Mouse (Mus musculus) heart, embryonic 15.5 days (tissue): ENCODE results near the gene Pbxip1. TPM values are rescaled to one million over a fixed set of nuclear protein-coding genes. Genes with fewer than 3 reads are reported as not detected.

Source experiments
- ATAC-seq: fragments of 200-750 bp; cut with Nextera tagmentation; replicated peaks from 2 replicates; pipeline ENCODE4 v1.8.0; 2017; ENCODE audit warnings: low read depth, moderate TSS enrichment; ENCODE audit not compliant: insufficient number of reproducible peaks, insufficient read depth, low FRiP score
- H3K27ac ChIP-seq: fragments of 300-500 bp; sonication (generic); 2 replicates; pipeline ENCODE4 v1.5.1; 2015; ENCODE audit warnings: mild to moderate bottlenecking, inconsistent platforms
- H3K27me3 ChIP-seq: fragments of 300-500 bp; sonication (generic); 2 replicates; pipeline ENCODE4 v1.6.1; 2015; ENCODE audit warnings: inconsistent platforms
- H3K36me3 ChIP-seq: fragments of 300-500 bp; sonication (generic); 2 replicates; pipeline ENCODE4 v1.6.1; 2015; ENCODE audit warnings: mild to moderate bottlenecking, inconsistent platforms
- H3K4me1 ChIP-seq: fragments of 300-500 bp; sonication (generic); replicated peaks from 2 replicates; pipeline ENCODE4 v1.6.1; 2015; ENCODE audit warnings: inconsistent platforms
- H3K4me2 ChIP-seq: fragments of 300-500 bp; sonication (generic); 2 replicates; pipeline ENCODE4 v1.6.1; 2015; ENCODE audit warnings: inconsistent platforms, mild to moderate bottlenecking, moderate library complexity
- H3K4me3 ChIP-seq: fragments of 300-500 bp; sonication (generic); 2 replicates; pipeline ENCODE4 v1.5.1; 2015; ENCODE audit warnings: mild to moderate bottlenecking, inconsistent platforms
- H3K9ac ChIP-seq: fragments of 300-500 bp; sonication (generic); 2 replicates; pipeline ENCODE4 v1.6.1; 2015; ENCODE audit warnings: mild to moderate bottlenecking, inconsistent platforms
- H3K9me3 ChIP-seq: fragments of 300-500 bp; sonication (generic); replicated peaks from 2 replicates; pipeline ENCODE4 v1.6.1; 2016; ENCODE audit warnings: inconsistent platforms
- WGBS: fragments of 180-500 bp; shearing (Covaris S2); methylation state at CpG from one replicate; pipeline ENCODE4 v1.1.7; 2015; ENCODE audit warnings: mixed read lengths; 5-methylcytosine and 5-hydroxymethylcytosine counted together
- polyA plus RNA-seq: library from polyadenylated mRNA; unstranded; fragments of >200 nt; fragmentation: Nextera tagmentation; extraction: Ambion mirVana; gene quantifications from 2 replicates; pipeline ENCODE4 v1.2.1, GENCODE M21; 2015

The Pbxip1 gene
- polyA plus RNA-seq, 1 experiment from 2014 or later: 64.7 TPM

DNA sequence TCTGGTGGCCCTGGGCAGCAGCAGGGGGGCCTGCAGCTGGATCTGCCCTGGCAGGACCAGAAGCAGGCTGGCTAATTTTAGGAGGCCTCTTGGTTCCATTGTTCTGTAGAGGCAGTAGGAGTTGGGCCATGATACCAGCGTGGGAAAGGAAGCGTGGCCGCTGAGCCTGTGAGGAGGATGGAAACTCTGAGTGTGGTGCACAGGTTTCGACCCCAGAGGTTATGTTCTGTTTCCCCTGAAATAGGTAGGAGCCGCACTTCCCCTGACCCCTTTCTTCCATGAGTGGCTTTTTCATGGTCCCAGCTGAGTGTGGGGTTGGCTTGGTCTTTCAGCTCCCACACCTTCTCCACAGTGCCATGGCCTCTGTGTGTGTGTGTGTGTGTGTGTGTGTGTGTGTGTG lies 55.1 kb downstream of the Pbxip1 start:
- H3K9ac ChIP-seq: no peak overlapping the region
- no peaks in the 10 kb centered on the region for H3K27me3 ChIP-seq
- no peak overlapping the region for H3K4me2 ChIP-seq
- H3K36me3 ChIP-seq: no peaks in the 10 kb centered on the region
- H3K9me3 ChIP-seq: no peaks in the 10 kb centered on the region
- 78% methylated on average over 5 of the region's 5 CpGs for WGBS
- H3K4me1 ChIP-seq: peaks cover 14% of the 10 kb centered on the region
- H3K27ac ChIP-seq: no peak overlapping the region
- 0 out of 2 replicates have a peak, but pooled peaks have one; percentile 31 for ATAC-seq
- H3K4me3 ChIP-seq: no peak overlapping the region

DNA sequence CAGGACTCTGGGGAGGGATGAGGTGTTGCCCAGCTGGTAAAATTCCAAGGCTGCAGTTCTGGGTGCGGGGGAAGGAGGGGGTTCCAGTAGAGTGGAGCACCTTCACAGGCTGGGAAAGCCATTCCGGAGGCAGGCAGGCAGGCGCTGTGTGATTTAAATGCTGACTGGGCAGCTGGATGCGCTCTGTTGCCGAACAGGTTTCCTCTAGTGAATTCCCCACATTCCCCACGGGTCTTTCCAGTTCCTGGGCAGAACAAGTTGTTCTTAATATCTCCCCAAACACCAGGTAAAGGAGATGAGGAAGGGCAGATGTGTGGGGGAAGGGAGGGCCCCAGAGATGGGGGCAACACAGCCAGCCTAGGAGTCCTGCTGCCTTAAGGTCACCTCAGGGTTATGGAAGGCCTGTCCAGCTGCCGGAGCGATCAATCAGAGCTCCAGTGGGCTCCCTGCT lies 56.2 kb downstream of the Pbxip1 start:
- no peak for ATAC-seq
- WGBS: 43% methylated on average over 8 of the region's 8 CpGs

DNA sequence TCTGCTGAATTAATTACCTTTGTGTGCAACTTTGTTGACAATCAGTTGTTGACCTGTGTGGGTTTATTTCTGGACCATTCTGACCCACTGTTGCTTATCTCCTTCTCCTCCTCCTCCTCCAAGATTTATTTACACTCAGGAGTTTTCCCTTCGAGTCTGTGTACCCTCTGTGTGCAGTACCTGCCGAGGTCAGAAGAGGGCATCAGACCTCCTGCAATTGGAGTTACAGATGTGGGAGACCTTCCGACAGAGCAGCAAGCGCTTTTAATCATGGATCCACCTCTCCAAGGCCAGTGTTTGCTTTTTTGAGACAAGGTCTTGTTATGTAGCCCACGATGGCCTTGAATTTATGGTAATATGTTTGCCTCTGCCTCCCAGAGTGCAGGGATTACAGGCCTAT lies 58.1 kb downstream of the Pbxip1 start:
- H3K4me3 ChIP-seq: no peak overlapping the region
- no peaks in the 10 kb centered on the region for H3K9me3 ChIP-seq
- H3K36me3 ChIP-seq: no peaks in the 10 kb centered on the region
- no peak overlapping the region for H3K4me2 ChIP-seq
- H3K27me3 ChIP-seq: no peaks in the 10 kb centered on the region
- H3K4me1 ChIP-seq: no peaks in the 10 kb centered on the region
- H3K9ac ChIP-seq: no peak overlapping the region
- no peak for ATAC-seq
- 86% methylated on average over 5 of the region's 5 CpGs for WGBS
- H3K27ac ChIP-seq: no peak overlapping the region

More for the DNA sequence above, 56.2 kb downstream of the Pbxip1 start:
- H3K27ac ChIP-seq: no peak overlapping the region
- H3K9ac ChIP-seq: no peak overlapping the region
- H3K9me3 ChIP-seq: no peaks in the 10 kb centered on the region
- no peaks in the 10 kb centered on the region for H3K36me3 ChIP-seq
- H3K4me2 ChIP-seq: no peak overlapping the region
- H3K27me3 ChIP-seq: no peaks in the 10 kb centered on the region
- H3K4me1 ChIP-seq: peaks cover 6% of the 10 kb centered on the region
- no peak overlapping the region for H3K4me3 ChIP-seq

DNA sequence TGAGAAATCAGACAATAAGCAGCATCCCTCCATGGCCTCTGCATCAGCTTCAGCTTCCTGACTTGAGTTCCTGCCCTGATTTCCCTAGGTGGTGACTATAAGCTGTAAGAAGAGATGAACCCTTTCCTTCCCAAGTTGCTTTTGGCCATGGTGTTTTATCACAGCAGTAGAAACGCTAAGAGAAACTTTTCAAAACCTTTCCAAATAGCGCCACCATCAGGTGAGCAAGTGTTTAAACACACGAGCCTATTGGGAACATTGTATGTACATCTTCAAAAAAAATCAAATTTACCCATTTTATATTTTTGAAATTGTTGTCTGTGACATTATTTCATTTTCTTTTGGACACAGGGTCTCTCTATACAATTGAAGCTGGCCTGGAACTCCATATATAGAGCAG lies 59.9 kb downstream of the Pbxip1 start:
- Histone ChIP-seq H3K4me3 (no peak overlapping the region), H3K27me3 (no peaks in the 10 kb centered on the region), H3K27ac (no peak overlapping the region), H3K4me2 (no peak overlapping the region), H3K4me1 (no peaks in the 10 kb centered on the region), H3K36me3 (no peaks in the 10 kb centered on the region), H3K9me3 (no peaks in the 10 kb centered on the region), H3K9ac (no peak overlapping the region)
- no peak for ATAC-seq
- WGBS: 65% methylated on average over 3 of the region's 3 CpGs

DNA sequence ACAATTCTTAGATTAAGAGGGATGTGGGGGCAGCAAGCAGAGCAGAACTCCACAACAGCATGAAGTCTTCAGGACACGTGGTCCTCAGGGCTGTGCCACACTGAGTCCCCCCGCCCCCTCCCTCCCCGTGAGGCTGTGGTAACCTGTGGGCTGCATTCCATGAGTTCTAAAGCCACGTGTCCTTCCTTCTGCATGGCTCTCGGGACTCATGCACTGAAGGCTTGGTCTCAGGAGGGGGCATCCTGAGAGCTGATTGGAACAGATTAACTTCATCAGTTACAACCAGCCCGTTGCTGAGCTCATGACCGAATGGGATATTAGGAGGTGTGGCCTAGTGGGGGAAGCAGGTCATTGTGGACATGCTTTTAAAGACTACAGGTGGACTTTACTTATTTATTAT lies 63.2 kb downstream of the Pbxip1 start:
- no peak for ATAC-seq
- no peak overlapping the region for H3K9ac ChIP-seq
- no peaks in the 10 kb centered on the region for H3K9me3 ChIP-seq
- H3K4me1 ChIP-seq: no peaks in the 10 kb centered on the region
- 49% methylated on average over 7 of the region's 7 CpGs for WGBS
- no peak overlapping the region for H3K4me2 ChIP-seq
- peaks cover 4% of the 10 kb centered on the region; the same call in 1 of the 2 replicates for H3K27me3 ChIP-seq
- H3K36me3 ChIP-seq: no peaks in the 10 kb centered on the region
- no peak overlapping the region for H3K27ac ChIP-seq
- no peak overlapping the region for H3K4me3 ChIP-seq

Other genes starting within 250 kb of the Pbxip1 start
- gene Gba, start 233.8 kb upstream of the Pbxip1 start, polyA plus RNA-seq: 27.3 and 34.7 TPM in 2 replicates
- gene Thbs3, start 221.5 kb upstream of the Pbxip1 start, polyA plus RNA-seq: 17.5 and 31.4 TPM in 2 replicates
- 106 and 119 TPM in 2 replicates for gene Mtx1, start 209.6 kb upstream of the Pbxip1 start, polyA plus RNA-seq
- 1.6 and 7.0 TPM in 2 replicates for gene Muc1, start 207.6 kb upstream of the Pbxip1 start, polyA plus RNA-seq
- gene Krtcap2, start 190.7 kb upstream of the Pbxip1 start, polyA plus RNA-seq: 189 and 207 TPM in 2 replicates
- gene Trim46, start 190.4 kb upstream of the Pbxip1 start, polyA plus RNA-seq: 0.79 and 2.2 TPM in 2 replicates
- 88.4 and 88.7 TPM in 2 replicates for gene Dpm3, start 177.3 kb upstream of the Pbxip1 start, polyA plus RNA-seq
- 44.5 and 49.5 TPM in 2 replicates for gene Slc50a1, start 166.1 kb upstream of the Pbxip1 start, polyA plus RNA-seq
- gene Efna1, start 155.6 kb upstream of the Pbxip1 start, polyA plus RNA-seq: 35.0 and 39.9 TPM in 2 replicates
- gene Efna3, start 113.7 kb upstream of the Pbxip1 start, polyA plus RNA-seq: 0.73 and 2.7 TPM in 2 replicates
- 6.0 and 8.1 TPM in 2 replicates for gene Efna4, start 98.7 kb upstream of the Pbxip1 start, polyA plus RNA-seq
- gene Adam15, start 86.7 kb upstream of the Pbxip1 start, polyA plus RNA-seq: 59.8 and 71.2 TPM in 2 replicates
- not detected in 2 replicates for gene Dcst2, start 74.7 kb upstream of the Pbxip1 start, polyA plus RNA-seq
- 0.06 and 0.18 TPM in 2 replicates for gene Dcst1, start 71.5 kb upstream of the Pbxip1 start, polyA plus RNA-seq
- 2.3 and 3.0 TPM in 2 replicates for gene Zbtb7b, start 41.9 kb upstream of the Pbxip1 start, polyA plus RNA-seq
- 1.7 TPM in 1 of 2 replicates, not detected in the other for gene Lenep, start 33.9 kb upstream of the Pbxip1 start, polyA plus RNA-seq
- 34.0 and 35.1 TPM in 2 replicates for gene Flad1, start 24.8 kb upstream of the Pbxip1 start, polyA plus RNA-seq
- 266 and 291 TPM in 2 replicates for gene Cks1b, start 18.3 kb upstream of the Pbxip1 start, polyA plus RNA-seq
- gene Shc1, start 18.3 kb upstream of the Pbxip1 start, polyA plus RNA-seq: 60.6 and 79.9 TPM in 2 replicates
- 21.1 and 28.1 TPM in 2 replicates for gene Pygo2, start 6.5 kb upstream of the Pbxip1 start, polyA plus RNA-seq
- 47.2 and 52.1 TPM in 2 replicates for gene Pmvk, start 17.8 kb downstream of the Pbxip1 start, polyA plus RNA-seq
- 2.6 and 4.7 TPM in 2 replicates for gene Kcnn3, start 83.5 kb downstream of the Pbxip1 start, polyA plus RNA-seq